Mouse (Mus musculus) MEL-GATA-1-ER (cell line): ENCODE measurements at regions not wholly inside any gene's neighbourhood (a gene's known extent, or its start where the extent isn't known, plus 50 kb on each side); places are given as distances from the start of the nearest gene placed in this dataset.

ENCODE experiments used
- DNase-seq: peaks from one replicate; pipeline ENCODE4 v3.0.0-alpha.2; 2012; ENCODE audit warnings: low read depth; ENCODE audit errors: extremely low read depth

DNA sequence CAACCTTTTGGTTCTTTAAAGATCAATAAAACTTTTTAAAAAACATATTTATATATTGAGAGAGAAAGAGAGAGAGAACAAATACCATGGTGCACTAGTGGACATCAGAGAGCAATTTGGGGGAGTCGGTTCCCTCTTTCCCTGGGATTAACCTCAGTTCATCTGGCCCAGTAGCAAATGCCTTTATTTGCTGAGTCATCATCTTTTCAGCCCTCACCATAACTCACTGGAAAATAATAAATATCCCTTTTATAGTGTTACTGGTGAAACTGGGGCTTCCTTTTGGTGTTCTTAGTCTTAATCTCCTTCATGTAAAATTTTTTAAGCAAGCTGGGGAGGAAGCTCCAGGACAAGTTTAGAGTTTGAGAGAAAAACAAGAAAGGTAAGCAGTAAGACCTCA lies 105.3 kb upstream of the Arg1 start:
- DNase-seq: no peak

DNA sequence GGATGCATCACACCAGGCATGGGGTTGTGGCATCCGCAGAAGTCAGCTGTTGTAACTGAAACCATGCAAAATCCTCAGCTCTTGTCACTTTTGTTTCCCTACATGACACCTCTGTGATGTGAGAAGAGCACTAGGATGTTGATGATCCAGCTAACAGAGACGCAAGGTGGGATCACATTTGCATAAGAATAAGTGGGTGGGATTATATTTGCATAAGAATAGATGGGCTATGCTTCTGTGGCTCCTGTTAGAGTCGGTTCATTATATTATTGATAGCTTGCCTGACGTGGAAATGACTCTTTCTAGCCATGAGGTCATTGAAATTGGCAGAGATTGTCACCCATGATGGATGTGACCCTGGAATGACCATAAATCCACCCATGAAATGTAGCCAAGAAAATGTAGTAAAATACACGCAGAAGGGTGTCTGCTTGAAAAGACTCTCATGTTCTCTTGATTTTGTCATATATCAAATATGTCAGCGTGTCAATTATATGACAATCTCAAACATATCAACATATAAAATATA lies 102.2 kb upstream of the Arg1 start:
- DNase-seq: no peak

DNA sequence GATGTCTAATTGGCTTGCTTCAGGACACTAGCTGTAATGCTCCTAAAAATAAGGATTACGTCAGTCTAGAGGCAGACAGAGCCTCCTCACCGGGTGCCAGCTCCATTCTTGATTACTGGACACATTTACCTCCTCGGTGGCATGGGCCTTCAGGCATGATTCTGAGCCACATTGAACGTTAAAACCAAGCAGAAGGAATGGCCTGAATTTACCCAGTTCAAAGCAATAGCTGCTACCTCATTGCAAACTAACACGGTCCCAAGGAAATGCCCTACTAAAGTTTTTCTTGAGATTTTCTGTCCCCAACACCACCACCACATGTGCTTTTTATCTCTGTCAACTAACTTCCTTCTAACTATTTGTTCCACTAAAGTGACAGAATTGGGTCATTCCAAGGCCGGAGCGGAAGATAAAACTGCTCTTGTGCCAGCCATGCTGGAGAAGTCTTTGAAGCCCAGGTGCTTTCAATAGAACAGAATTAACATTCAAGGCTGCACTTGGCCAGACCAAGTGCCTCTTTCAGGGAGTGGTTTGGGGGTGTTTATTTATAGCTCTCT lies 96.4 kb upstream of the Arg1 start:
- DNase-seq: no peak

DNA sequence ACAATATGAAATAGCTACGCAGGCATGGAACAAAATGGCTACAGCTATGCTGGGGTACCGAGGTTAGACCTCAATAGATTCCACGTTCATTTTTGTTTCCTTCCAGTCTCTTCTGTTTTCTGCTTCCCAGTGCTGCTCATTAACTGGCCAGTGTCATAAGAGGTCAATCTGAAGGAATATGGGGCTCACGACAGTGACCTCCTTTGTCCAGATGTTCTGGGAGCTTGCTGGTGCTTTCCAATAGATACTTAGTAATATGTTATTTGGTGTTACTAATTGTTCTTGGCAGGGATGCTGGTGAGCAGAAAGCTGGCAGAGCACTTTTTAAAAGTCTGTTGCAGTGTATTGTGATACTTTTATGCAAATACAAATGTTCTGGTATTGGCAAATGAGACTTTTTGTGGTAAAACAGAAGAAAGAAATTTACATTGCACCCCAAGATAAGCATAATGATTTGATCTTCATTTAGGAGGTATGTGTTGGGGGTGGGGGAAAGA lies 95.8 kb upstream of the Arg1 start:
- DNase-seq: no peak

DNA sequence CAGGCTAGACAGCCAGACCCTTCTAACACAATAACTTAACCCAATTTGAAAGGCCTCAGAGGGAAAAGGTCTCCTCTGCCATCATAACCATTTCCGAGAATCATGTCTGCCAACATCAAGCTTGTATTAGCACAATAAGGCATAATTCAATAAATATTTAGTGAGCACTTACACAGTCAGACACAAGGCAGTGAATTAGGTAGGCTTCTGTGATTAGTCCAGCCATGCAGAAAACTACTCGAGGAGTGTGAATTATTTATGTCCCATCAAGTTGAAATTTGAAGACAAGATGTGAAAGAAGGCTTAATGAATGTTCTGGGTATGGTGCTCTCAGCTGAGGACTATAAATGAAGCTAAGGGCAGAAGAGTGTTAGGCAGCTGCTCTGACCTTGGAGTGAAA lies 91.7 kb upstream of the Arg1 start:
- no peak for DNase-seq

DNA sequence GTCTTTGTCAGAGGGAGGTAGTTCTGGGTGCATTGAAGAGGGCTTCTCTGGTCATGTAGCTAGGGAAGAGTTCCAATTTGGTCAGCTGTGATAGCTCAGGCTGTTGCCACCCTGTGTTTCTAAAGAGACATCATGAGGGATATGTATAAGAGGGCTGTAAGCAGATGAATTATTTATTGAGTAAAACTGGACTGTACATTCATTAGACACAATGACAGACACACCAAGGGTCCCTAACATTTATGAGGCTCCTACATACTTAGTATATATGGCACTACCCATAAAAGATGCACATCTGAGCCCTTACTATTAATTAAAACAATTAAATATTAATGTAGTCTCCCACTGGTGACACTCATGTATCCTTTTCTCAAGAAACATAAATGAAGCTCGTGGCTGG lies 90.6 kb upstream of the Arg1 start:
- no peak for DNase-seq

DNA sequence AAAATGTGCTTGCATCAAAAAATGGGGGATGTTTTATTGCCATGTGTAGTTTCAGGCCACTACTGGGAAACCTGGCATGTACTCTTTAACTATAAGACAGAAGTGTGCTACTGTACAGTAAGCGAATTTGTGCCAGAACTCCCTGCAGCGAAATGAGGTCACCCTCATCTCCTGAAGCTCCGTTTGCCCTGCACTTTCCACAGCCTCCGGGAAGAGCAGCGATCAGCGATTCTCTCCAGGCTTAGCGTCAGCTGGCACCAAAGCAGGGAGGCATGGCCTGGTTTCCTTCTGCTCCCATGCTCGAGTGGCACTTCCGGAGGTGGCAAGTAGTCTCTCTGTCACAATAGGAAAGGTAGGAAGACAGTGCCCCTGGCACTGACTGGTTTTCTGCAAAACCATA lies 88.8 kb upstream of the Arg1 start:
- no peak for DNase-seq

DNA sequence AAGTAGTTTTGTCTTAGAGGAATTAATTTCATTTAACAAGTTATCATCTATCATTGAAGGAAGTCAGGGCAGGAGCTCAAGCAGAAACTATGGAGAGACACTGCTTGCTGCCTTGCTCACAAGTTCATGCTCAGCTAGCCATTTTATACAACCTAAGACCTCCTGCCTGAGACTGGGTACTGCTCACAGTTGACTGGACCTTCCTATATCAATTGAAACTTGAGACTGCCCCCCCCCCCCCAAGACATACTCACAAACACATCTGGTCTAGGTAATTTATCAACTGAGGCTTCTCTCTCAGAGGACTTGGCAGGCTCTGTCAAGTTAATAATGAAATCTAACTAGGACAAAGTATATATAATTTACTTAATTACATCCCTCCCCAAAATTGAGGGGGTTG lies 84.8 kb upstream of the Arg1 start:
- DNase-seq: no peak

DNA sequence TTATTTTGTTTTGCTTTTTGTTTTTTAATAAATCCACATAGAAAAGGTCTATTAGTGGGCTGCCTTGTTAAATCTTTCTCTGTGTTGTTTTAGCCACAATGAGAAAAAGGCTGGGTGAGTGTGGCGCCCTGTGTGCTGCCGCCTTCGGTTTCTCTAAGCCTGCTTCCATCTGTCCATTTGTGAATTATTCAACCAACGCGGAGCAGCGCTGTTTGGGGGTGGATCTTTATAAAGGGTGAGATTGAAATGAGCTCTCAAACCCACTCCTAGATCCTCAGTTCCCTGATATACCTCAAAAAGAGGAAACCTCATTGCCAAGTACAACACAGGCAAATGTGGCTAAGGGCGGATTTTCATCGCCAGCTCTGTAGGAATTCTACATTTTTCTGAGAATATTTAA lies 74.0 kb upstream of the Arg1 start:
- DNase-seq: no peak

DNA sequence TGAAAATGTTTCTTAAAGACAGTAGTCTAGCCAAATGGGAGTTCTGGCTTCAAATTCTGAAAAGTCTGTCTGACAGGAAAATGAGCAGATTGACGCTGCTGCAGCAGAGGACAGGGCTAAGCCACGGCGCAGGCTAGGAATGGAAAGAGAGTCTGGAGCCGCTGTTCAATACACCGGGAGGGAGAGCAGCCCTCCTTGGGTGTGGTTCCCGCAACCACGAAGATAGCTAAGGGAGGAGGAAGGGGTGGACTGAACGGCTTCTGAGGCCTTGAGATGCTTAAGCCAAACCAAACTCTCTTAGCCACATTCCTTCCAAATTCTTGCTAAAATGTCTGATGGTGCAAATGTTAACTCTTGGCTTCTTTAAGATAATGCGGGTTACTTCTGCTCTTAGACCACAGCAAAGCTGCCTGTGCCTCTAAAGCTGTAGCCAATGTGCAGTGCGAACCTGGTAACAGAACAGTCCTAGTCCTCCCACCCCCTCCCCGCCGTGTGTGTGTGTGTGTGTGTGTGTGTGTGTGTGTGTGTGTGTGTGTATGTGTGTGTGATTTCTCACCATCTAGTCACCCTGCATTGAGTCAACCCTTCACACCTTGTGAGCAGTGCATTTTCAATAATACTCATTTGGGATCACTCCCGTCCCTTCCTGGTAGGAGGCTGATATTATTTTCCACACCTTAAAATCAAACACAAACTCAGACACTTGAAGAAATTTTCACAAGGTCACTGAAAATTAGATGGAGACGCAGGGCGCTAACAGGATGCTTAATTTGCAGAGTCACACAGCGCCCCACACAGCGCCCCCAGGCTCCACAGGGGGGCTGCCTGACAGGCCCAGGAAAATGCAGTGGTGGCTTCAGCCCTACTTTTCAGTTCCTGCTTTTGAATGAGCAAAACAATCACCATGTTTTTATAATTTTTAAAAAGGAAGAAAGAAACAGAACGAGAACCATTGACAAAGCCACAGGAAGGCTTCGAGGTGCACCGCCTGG lies 73.2 kb upstream of the Arg1 start:
- peak; percentile 25 for DNase-seq

DNA sequence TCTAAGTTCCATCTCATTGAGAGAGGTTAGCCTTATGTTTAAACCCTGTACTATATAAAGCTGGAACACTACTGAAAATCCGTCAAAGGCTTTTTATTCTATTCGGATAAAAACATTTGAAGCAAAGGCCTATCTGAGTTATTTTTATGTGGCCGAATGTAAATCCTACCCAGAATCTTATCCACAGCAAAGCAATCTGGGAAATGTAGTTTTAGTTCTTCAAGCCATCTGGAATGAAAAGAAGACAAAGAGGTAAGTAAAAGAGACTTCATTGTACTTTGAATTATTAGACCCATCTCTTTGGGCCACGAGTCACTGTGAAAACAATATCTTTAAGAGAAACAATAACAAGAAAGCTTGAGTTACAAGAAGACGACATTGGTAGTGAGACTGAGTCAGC lies 72.5 kb upstream of the Arg1 start:
- DNase-seq: peak; percentile 26

DNA sequence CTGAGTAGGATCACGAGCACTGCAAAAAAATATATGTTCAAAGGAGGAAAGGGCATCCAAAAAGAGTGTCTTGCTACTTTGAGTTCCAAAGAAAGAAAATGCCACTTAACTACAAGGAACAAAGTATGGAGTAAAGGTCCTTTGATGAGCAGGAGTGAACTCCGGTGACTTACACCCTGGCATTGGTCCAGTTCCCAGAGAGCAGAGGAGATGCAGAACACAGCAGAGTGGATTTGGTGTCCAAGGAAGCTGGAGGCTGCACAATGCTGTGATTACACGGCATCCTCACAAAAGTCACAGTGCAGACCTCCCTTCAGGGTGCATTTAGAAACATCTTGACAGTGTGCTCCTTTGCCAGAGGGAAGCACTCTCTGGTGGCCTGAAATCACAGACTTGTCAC lies 70.4 kb upstream of the Arg1 start:
- DNase-seq: no peak

DNA sequence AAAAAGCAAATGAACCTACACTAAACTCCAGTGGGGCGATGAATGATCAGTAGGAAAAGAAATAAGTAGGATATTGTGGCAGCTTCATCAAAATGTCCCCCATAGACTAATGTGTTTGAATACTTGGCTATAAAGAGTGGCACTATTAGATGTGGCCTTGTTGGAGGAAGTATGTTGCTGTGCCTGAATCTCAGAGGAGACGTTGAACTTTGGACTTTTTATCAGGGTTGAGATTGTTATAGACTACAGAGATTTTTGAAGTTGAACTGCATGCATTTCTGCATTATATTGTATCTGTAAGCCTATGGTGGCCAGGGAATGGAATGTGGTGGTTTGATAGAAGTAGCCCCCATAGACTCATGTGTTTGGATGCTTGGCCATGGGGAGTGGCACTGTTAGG lies 68.5 kb upstream of the Arg1 start:
- no peak for DNase-seq

DNA sequence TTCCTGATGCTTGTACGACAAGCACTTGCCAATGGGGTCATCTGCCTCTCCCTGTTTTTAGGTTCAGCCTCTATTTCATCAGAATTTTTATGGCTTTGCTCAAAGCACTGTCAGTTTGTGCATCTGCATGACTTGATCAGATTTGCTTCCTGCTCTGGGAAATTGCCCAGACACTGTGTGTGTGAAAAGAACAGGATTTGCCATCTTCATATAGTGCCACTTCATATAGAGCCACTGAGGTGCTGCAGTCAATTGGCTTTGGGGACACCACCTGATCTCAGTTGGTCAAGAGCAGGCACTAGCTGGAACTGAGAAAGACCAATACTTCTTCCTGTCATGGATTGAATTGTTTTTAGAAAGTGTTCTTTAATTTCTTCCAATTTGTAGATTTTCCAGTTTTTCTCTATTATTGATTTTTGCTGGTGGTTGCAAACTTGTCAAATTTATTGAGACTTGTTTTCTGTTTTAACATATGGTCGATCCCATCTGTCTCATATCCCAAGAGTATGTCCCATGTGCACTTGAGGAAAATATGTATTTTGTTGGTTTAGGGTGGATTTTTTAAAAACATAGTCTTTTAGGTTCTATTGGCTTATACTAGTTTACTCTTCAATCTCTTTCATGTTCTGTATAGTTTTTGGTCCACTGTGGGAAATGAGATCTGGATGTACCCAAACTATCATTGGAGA lies 62.8 kb upstream of the Arg1 start:
- no peak for DNase-seq

DNA sequence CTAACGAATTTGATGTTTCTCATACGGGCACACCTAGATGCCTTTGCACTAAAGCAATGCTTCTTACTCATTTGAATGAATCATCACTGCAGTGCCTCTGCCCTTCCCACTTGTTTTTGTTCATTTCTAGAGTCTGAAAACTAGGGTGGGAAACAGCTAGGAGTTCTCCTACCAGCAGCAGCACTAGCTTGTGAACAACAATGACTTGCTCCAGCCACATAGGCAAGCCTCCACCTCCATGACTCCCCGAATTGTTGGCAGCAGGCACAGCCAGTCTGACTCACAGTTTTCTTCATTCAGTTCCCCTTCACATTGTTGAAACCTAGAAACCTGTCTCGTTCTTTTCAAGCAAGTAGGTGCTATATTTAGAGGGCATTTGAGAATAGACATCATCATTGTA lies 57.5 kb upstream of the Arg1 start:
- no peak for DNase-seq

DNA sequence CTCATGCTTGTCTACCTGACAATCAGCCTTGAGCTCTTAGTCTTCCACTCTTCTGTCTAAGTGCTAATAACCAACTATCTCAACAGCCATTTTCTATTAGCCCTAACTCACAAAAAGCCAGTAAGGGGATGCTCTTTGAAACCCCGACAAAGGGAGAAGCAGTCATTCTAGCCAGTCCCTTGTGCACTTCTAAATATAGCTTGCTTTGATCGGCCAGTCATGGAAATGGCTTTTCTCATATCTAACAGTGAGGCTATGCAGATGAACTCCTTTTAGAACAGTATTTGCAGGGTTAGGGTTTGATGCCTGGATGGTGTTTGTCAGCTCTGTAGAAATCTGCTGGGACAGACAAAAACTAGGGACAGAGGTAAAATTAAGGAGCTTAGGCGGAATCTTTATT lies 54.5 kb upstream of the Arg1 start:
- DNase-seq: no peak
